Mouse (Mus musculus) forebrain, embryonic 16.5 days (tissue): ENCODE measurements around the gene Lyrm4. TPM values are rescaled to one million over a fixed set of nuclear protein-coding genes. Genes with fewer than 3 reads are reported as not detected.

Experiments used
- ATAC-seq: fragments of 200-750 bp; cut with Nextera tagmentation; 2 replicates; pipeline ENCODE4 v1.8.0; 2017; ENCODE audit warnings: mild to moderate bottlenecking, moderate library complexity
- H3K27ac ChIP-seq: fragments of 300-500 bp; sonication (generic); 2 replicates; pipeline ENCODE4 v1.5.1; 2014; ENCODE audit warnings: low read length, control low read depth
- H3K27me3 ChIP-seq: fragments of 300-500 bp; sonication (generic); replicated peaks from 2 replicates; pipeline ENCODE4 v1.6.1; 2014; ENCODE audit warnings: low read length; ENCODE audit not compliant: control insufficient read depth, insufficient read depth
- H3K36me3 ChIP-seq: fragments of 300-500 bp; sonication (generic); 2 replicates; pipeline ENCODE4 v1.6.1; 2014; ENCODE audit not compliant: control insufficient read depth, insufficient read depth
- H3K4me1 ChIP-seq: fragments of 300-500 bp; sonication (generic); replicated peaks from 2 replicates; pipeline ENCODE4 v1.6.1; 2014; ENCODE audit warnings: low read length; ENCODE audit not compliant: control insufficient read depth, insufficient read depth
- H3K4me2 ChIP-seq: fragments of 300-500 bp; sonication (generic); 2 replicates; pipeline ENCODE4 v1.6.1; 2014; ENCODE audit warnings: mild to moderate bottlenecking, low read length, control low read depth
- H3K4me3 ChIP-seq: fragments of 300-500 bp; sonication (generic); replicated peaks from 2 replicates; pipeline ENCODE4 v1.5.1; 2014; ENCODE audit warnings: mild to moderate bottlenecking, low read length, control low read depth
- H3K9ac ChIP-seq: fragments of 300-500 bp; sonication (generic); replicated peaks from 2 replicates; pipeline ENCODE4 v1.6.1; 2014; ENCODE audit warnings: low read depth, low read length, control low read depth
- H3K9me3 ChIP-seq: fragments of 300-500 bp; sonication (generic); 2 replicates; pipeline ENCODE4 v1.6.1; 2016; ENCODE audit warnings: low read length; ENCODE audit not compliant: control insufficient read depth
- WGBS: fragments of 180-500 bp; shearing (Covaris S2); extraction: QIAGEN DNeasy Blood & Tissue Kit; methylation state at CpG from one replicate; pipeline ENCODE4 v1.1.7; 2014; 5-methylcytosine and 5-hydroxymethylcytosine counted together
- polyA plus RNA-seq: library from polyadenylated mRNA; unstranded; fragments of >200 nt; fragmentation: Nextera tagmentation; extraction: Ambion mirVana; gene quantifications from 2 replicates; pipeline ENCODE4 v1.2.1, GENCODE M21; 2015

Lyrm4 gene
- 36.9 and 37.1 TPM in 2 replicates for polyA plus RNA-seq

DNA sequence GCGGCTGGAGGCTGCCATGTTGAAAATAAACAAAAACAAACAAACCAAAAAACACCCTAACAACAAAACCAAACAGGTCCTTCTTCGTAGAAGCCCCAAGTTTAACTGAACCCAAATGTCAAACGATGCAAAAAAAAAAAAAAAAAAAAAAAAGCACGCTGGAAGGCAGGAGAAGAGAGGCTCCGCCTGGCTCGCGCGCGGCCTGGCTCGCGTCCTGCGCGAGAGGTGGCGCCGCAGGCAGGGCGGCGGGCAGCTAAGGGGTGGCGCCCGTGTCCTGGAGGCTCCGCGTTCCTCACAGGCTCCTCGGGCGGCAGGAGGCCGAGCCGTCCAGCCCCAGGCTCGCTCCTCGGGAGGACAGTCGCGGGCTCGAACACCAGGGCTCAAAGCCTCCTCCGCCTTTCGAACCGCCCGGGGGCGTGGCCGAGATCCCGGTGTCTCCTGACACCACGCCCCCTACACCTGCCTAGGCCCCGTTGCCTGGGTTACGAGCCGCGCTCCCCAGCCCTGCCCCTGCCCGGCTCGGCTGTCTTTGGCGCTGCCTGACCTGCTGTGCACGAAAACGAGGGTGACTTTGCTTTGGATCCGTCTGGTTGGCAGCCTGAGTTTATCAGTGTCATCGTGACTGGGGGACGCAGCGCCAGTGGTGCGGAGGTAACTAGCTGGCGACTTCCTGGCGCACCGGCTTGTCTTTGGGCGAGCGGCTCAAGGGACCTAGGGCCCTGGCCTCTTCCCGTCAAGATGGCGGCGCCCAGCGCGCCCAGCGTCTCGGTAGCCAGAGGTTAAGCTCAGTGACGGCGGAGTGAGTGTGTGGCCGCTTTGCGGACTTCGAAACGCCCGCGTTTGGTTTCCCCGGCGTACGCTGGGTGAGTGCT, at the start of gene Lyrm4, which contains the start of gene Fars2:
TSS of gene Lyrm4 (minus strand) at position 384 of the 872 bp plus-strand sequence.
TSS of gene Fars2 (plus strand) at position 270 of the 872 bp plus-strand sequence.
- ATAC-seq, result peak; percentile 99
- peak within 1 kb of the TSS; percentile 73 for H3K4me2 ChIP-seq
- H3K27me3 ChIP-seq, result no peaks in the 10 kb centered on the region
- no peaks in the 10 kb centered on the region for H3K9me3 ChIP-seq
- H3K4me1 ChIP-seq, result peaks cover 14% of the 10 kb centered on the region; the same call in 1 of the 2 replicates
- under 1% methylated on average over 72 of the region's 75 CpGs for WGBS
- H3K36me3 ChIP-seq, result no peaks in the 10 kb centered on the region
- peak within 1 kb of the TSS; percentile 85 for H3K9ac ChIP-seq
- H3K4me3 ChIP-seq, result peak within 1 kb of the TSS; percentile 68
- H3K27ac ChIP-seq, result peak within 1 kb of the TSS; percentile 98

GRCm38 (mm10) chr13:36163898-36164297, 46.6 kb upstream of the Lyrm4 start:
- H3K36me3 ChIP-seq, result no peaks in the 10 kb centered on the region

GRCm38 (mm10) chr13:36163411-36163810, 46.1 kb upstream of the Lyrm4 start:
- Histone ChIP-seq H3K4me1 (peaks cover 7% of the 10 kb centered on the region; the same call in 1 of the 2 replicates), H3K27ac (no peak overlapping the region), H3K4me2 (no peak overlapping the region), H3K27me3 (no peaks in the 10 kb centered on the region), H3K36me3 (no peaks in the 10 kb centered on the region), H3K4me3 (no peak overlapping the region), H3K9me3 (no peaks in the 10 kb centered on the region), H3K9ac (no peak overlapping the region)
- 65% methylated on average over 5 of the region's 5 CpGs for WGBS
- no peak for ATAC-seq

More at GRCm38 (mm10) chr13:36163898-36164297, 46.6 kb upstream of the Lyrm4 start:
- no peak overlapping the region for H3K27ac ChIP-seq
- 87% methylated on average over 1 of the region's 1 CpGs for WGBS
- H3K9ac ChIP-seq, result no peak overlapping the region
- peaks cover 7% of the 10 kb centered on the region; the same call in 1 of the 2 replicates for H3K4me1 ChIP-seq
- no peaks in the 10 kb centered on the region for H3K9me3 ChIP-seq
- H3K4me3 ChIP-seq, result no peak overlapping the region
- H3K4me2 ChIP-seq, result no peak overlapping the region
- no peak for ATAC-seq
- no peaks in the 10 kb centered on the region for H3K27me3 ChIP-seq

- no peak overlapping the region for H3K27ac ChIP-seq
Observed at GRCm38 (mm10) chr13:36156340-36156931, 39.1 kb upstream of the Lyrm4 start.

GRCm38 (mm10) chr13:36152728-36153498, 35.6 kb upstream of the Lyrm4 start:
- peak; percentile 49; the same call in 1 of the 2 replicates for ATAC-seq
- Histone ChIP-seq H3K27me3 (no peaks in the 10 kb centered on the region), H3K9me3 (no peaks in the 10 kb centered on the region), H3K4me1 (peaks cover 9% of the 10 kb centered on the region; the same call in 1 of the 2 replicates), H3K4me3 (no peak overlapping the region), H3K9ac (no peak overlapping the region), H3K36me3 (no peaks in the 10 kb centered on the region), H3K4me2 (no peak overlapping the region), H3K27ac (no peak overlapping the region)
- 64% methylated on average over 5 of the region's 5 CpGs for WGBS

More at GRCm38 (mm10) chr13:36156340-36156931, 39.1 kb upstream of the Lyrm4 start:
- H3K4me2 ChIP-seq, result no peak overlapping the region
- no peak overlapping the region for H3K9ac ChIP-seq
- no peak overlapping the region for H3K4me3 ChIP-seq
- H3K9me3 ChIP-seq, result no peaks in the 10 kb centered on the region
- ATAC-seq, result no peak
- H3K27me3 ChIP-seq, result no peaks in the 10 kb centered on the region
- peaks cover 5% of the 10 kb centered on the region; the same call in 1 of the 2 replicates for H3K4me1 ChIP-seq
- WGBS, result 94% methylated on average over 7 of the region's 7 CpGs
- H3K36me3 ChIP-seq, result no peaks in the 10 kb centered on the region

GRCm38 (mm10) chr13:36150272-36150671, 32.9 kb upstream of the Lyrm4 start:
- peaks cover 9% of the 10 kb centered on the region; the same call in 1 of the 2 replicates for H3K4me1 ChIP-seq
- 36% methylated on average over 5 of the region's 5 CpGs for WGBS
- H3K4me3 ChIP-seq, result no peak overlapping the region
- no peak for ATAC-seq
- no peak overlapping the region for H3K27ac ChIP-seq
- no peak overlapping the region for H3K4me2 ChIP-seq
- H3K9me3 ChIP-seq, result no peaks in the 10 kb centered on the region
- H3K9ac ChIP-seq, result no peak overlapping the region
- no peaks in the 10 kb centered on the region for H3K27me3 ChIP-seq
- H3K36me3 ChIP-seq, result no peaks in the 10 kb centered on the region

DNA sequence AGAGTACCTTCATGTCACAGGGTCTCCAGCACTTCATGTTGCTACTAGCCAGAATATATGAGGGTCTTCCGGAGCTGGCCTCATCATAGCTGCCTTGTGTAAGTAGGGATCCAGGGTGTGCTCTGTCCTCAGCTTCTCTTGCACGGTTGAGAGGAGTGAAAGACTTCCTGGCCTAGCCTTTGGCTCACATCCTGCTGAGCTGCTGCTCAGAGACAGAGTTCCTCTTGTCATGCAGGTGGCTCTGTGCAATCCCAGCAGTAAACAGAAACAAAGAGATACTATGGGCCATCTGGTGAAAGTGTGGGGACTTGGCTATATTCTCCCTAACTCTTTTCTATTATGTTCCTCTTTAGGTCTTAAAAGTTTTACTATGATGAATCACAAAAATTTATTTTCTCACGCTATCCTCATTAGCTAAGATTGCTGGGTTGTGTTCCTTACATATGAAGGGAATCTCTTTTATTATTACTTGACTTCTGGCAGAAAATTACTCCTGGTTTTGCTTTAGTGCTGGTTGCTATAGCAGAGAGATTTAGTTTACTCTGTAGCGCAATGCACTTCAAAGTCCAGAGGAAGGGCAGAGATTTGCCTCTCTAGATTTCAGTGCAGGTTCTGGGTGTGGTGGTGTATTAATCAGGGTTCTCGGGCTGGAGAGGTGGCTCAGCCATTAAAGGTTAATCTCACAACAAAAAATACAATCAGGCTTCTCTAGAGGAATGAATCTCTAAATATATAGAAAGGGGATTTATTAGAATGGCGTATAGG, 32.0 kb upstream of the Lyrm4 start:
- ATAC-seq, result peak; percentile 49; the same call in 1 of the 2 replicates

GRCm38 (mm10) chr13:36145601-36146000, 28.3 kb upstream of the Lyrm4 start:
- ATAC-seq, result no peak
- Histone ChIP-seq H3K4me2 (no peak overlapping the region), H3K4me3 (no peak overlapping the region), H3K4me1 (peaks cover 4% of the 10 kb centered on the region; the same call in 1 of the 2 replicates), H3K9me3 (no peaks in the 10 kb centered on the region), H3K36me3 (no peaks in the 10 kb centered on the region), H3K27ac (no peak overlapping the region), H3K9ac (no peak overlapping the region), H3K27me3 (no peaks in the 10 kb centered on the region)
- 87% methylated on average over 1 of the region's 1 CpGs for WGBS

More for the DNA sequence above, 32.0 kb upstream of the Lyrm4 start:
- Histone ChIP-seq H3K4me1 (peaks cover 9% of the 10 kb centered on the region; the same call in 1 of the 2 replicates), H3K9me3 (no peaks in the 10 kb centered on the region), H3K27me3 (no peaks in the 10 kb centered on the region), H3K4me3 (no peak overlapping the region), H3K4me2 (no peak overlapping the region), H3K36me3 (no peaks in the 10 kb centered on the region), H3K9ac (no peak overlapping the region), H3K27ac (no peak overlapping the region)
- WGBS, result 45% methylated on average over 6 of the region's 6 CpGs
